Mouse (Mus musculus): ENCODE data around the gene Itgb4. TPM values are rescaled to one million over a fixed set of nuclear protein-coding genes. Genes with fewer than 3 reads are reported as not detected.
A peak's percentile ranks its signal among the peaks of the same experiment; 100 is the strongest.

The Itgb4 gene
- total and polyA plus RNA-seq, 3 experiments = 0.05 to 0.13 TPM; not detected in 1

DNA sequence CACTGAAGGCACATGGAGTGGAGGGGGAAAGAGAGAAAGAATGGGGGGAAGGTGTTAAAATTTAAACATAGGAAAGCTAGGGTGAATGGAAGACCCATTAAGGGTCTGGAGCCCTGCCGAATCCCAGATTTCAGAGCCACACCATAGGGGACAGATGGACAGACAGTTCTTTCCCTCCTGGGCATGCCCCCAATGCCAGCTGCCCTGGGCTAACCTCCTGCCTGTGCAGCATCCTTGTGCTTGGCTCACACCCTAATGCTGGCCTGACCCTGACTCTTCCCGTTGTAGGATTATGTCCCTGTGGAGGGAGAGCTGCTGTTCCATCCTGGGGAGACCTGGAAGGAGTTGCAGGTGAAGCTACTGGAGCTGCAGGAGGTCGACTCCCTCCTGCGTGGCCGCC is 23.2 kb downstream of the Itgb4 start:
- ATAC-seq (ENCODE audit: extremely low read depth, insufficient number of reproducible peaks, low FRiP score, poor library complexity, severe bottlenecking) (no peak), DNase-seq (ENCODE audit: low spot score) (no peak)
- TF ChIP-seq POLR2AphosphoS5 (IDR thresholded peaks at IDR 0.05; ENCODE audit: insufficient replicate concordance, low read depth, low read length) = no peak
- no peak for TF ChIP-seq GATA1 (IDR thresholded peaks at IDR 0.05; ENCODE audit: borderline replicate concordance, low read length)
- no peak for TF ChIP-seq CTCF (IDR thresholded peaks at IDR 0.05; ENCODE audit: low read depth, low read length)
- no peak for TF ChIP-seq GATA2 (IDR thresholded peaks at IDR 0.05; ENCODE audit: borderline replicate concordance, low read depth, low read length)

DNA sequence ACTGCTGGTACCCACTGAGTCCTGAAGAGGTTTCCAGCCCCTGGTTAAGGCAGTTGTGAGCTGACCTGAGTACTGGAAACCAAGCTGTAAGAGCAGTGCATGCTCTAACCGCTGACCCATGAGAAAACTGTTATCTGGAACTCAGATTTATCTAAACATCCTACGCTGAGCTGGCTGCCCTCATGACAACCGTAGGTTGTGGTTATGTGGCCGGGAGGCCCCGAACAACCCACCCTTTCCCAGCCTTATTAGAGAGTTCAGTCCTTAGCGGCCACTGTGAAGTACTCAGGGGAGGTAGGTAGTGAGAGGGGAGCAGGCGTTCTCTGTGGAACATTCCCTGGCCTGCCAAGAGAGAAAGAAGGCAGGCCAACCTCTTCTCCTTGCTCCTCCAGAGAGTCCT is 24.5 kb downstream of the Itgb4 start:
- TF ChIP-seq GATA2 (IDR thresholded peaks at IDR 0.05; ENCODE audit: borderline replicate concordance, low read depth, low read length) (no peak), CTCF (IDR thresholded peaks at IDR 0.05; ENCODE audit: low read depth, low read length) (no peak), TAL1 (conservative IDR thresholded peaks at IDR 0.05; ENCODE audit: low read depth, low read length) (no peak), POLR2AphosphoS5 (IDR thresholded peaks at IDR 0.05; ENCODE audit: insufficient replicate concordance, low read depth, low read length) (no peak)
- Histone ChIP-seq H3K27me3 (ENCODE audit: insufficient read depth, low read length) (peaks cover 65% of the 10 kb centered on the region), H3K4me1 (ENCODE audit: insufficient read depth, low read depth, low read length) (peaks cover 23% of the 10 kb centered on the region), H3K4me3 (ENCODE audit: low read depth, low read length) (no peak overlapping the region), H3K9me3 (replicated peaks) (peaks cover 7% of the 10 kb centered on the region), H3K36me3 (replicated peaks) (no peaks in the 10 kb centered on the region)
- ATAC-seq (ENCODE audit: extremely low read depth, insufficient number of reproducible peaks, low FRiP score, poor library complexity, severe bottlenecking) (peak; percentile 15; the same call in 1 of the 2 replicates), DNase-seq (ENCODE audit: low spot score) (no peak)

More for the DNA sequence above, 23.2 kb downstream of the Itgb4 start:
- H3K4me1 ChIP-seq (ENCODE audit: insufficient read depth, low read depth, low read length) = peaks cover 22% of the 10 kb centered on the region
- no peaks in the 10 kb centered on the region for H3K36me3 ChIP-seq (replicated peaks)
- H3K9me3 ChIP-seq (replicated peaks) = no peaks in the 10 kb centered on the region
- peaks cover 65% of the 10 kb centered on the region for H3K27me3 ChIP-seq (ENCODE audit: insufficient read depth, low read length)
- H3K4me3 ChIP-seq (ENCODE audit: low read depth, low read length) = no peak overlapping the region

DNA sequence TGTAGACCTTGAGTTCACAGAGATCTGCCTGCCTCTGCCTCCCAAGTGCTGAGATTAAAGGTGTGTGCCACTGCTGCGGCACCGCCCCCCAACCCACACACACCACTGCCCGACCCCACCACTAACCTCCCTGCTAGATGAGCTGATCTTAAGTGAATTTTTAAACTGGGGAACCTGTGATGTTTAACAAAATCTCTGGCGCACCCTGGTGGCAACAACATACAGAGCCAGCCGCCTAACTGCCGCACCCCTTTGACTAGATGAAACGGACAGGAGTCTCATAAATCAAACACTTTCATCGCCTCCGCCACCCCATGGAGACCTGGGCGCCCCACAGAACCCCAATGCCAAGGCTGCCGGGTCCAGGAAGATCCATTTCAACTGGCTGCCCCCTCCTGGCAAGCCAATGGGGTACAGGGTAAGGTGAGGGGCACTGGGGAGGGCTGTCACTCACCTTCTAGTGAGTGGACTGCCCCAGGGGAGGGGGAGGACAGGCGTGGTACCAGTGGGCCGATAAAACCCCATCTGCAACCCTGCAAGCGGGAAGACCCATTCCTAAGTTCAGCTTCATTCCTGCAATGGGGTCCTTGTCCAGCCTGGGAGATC is 25.1 kb downstream of the Itgb4 start:
- Histone ChIP-seq H3K4me3 (ENCODE audit: low read depth, low read length) (no peak overlapping the region; the same call in 1 of the 2 replicates), H3K36me3 (replicated peaks) (no peaks in the 10 kb centered on the region), H3K27me3 (ENCODE audit: insufficient read depth, low read length) (peaks cover 64% of the 10 kb centered on the region), H3K4me1 (ENCODE audit: insufficient read depth, low read depth, low read length) (peaks cover 29% of the 10 kb centered on the region), H3K9me3 (replicated peaks) (peaks cover 7% of the 10 kb centered on the region)
- TF ChIP-seq CTCF (IDR thresholded peaks at IDR 0.05; ENCODE audit: low read depth, low read length) (0 out of 2 replicates have a peak, but pooled peaks have one; percentile 21), POLR2AphosphoS5 (IDR thresholded peaks at IDR 0.05; ENCODE audit: insufficient replicate concordance, low read depth, low read length) (no peak)
- no peak for ATAC-seq (ENCODE audit: extremely low read depth, insufficient number of reproducible peaks, low FRiP score, poor library complexity, severe bottlenecking)
- DNase-seq (ENCODE audit: low spot score) = peak; percentile 45

DNA sequence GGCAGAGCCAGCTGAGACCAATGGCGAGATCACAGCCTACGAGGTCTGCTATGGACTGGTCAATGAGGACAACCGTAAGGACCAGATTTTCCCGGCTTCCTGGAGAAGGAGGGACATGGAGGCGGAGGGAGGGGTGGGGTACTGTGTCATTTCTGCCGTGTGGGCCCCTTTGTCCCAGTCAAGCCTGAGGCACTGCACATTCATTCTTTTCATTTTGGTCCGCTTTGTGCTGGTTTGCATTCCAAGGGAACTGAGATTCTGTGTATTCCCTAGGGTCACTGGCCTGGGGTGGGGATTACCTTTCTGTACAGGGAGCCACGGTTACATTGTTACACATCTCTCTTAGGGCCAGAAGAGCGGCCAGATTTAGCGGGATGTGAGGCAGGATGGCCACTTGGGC is 26.1 kb downstream of the Itgb4 start:
- DNase-seq (ENCODE audit: low spot score) = no peak
- Histone ChIP-seq H3K27me3 (ENCODE audit: insufficient read depth, low read length) (peaks cover 65% of the 10 kb centered on the region), H3K4me1 (ENCODE audit: insufficient read depth, low read depth, low read length) (peaks cover 38% of the 10 kb centered on the region), H3K9me3 (replicated peaks) (peaks cover 7% of the 10 kb centered on the region), H3K4me3 (ENCODE audit: low read depth, low read length) (no peak overlapping the region), H3K36me3 (replicated peaks) (peaks cover 4% of the 10 kb centered on the region)
- no peak for ATAC-seq (ENCODE audit: extremely low read depth, insufficient number of reproducible peaks, low FRiP score, poor library complexity, severe bottlenecking)
- TF ChIP-seq TAL1 (conservative IDR thresholded peaks at IDR 0.05; ENCODE audit: low read depth, low read length) = no peak
- no peak for TF ChIP-seq CTCF (IDR thresholded peaks at IDR 0.05; ENCODE audit: low read depth, low read length)

DNA sequence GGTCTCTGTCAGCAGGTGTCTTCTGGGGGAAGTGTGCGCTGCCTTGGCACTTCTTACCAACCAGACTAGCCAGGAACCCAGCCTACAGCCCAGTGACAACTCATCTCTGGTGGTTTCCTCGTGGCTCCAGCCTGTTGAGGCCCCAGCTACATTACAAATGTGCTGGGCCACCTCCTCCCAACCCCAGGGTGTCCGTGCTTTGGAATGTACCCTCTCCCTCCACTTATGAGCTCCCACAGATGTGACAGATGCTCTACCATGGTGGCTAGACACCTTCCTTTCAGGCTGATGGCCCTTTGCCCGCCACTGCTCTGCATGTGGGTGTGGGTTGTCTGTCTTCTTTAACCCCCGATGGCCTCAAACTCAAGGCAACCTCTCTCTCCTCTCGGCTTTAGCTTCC is 27.2 kb downstream of the Itgb4 start:
- peaks cover 7% of the 10 kb centered on the region for H3K9me3 ChIP-seq (replicated peaks)

DNA sequence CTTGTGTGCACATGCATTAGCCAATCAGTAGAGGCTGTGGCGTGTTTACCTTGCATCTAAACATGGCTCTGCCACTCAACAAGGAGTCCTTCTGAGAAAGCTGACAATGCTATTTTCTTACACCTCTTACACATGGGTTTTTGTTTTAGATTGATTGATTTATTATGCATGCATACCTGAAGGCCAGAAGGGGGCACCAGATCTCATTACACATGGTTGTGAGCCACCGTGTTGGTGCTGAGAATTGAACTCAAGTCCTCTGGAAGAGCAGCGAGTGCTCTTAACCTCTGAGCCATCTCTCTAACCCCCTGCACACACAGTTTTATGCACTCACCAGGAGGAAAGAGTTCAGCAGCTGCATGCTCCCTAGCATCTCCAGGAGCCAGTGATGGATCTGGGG is 28.4 kb downstream of the Itgb4 start:
- H3K36me3 ChIP-seq (replicated peaks) = peaks cover 27% of the 10 kb centered on the region
- no peak for DNase-seq (ENCODE audit: low spot score)
- no peak overlapping the region for H3K4me3 ChIP-seq (ENCODE audit: low read depth, low read length)
- H3K9me3 ChIP-seq (replicated peaks) = peaks cover 7% of the 10 kb centered on the region
- H3K27me3 ChIP-seq (ENCODE audit: insufficient read depth, low read length) = peaks cover 48% of the 10 kb centered on the region
- no peak for TF ChIP-seq CTCF (IDR thresholded peaks at IDR 0.05; ENCODE audit: low read depth, low read length)
- TF ChIP-seq GATA1 (IDR thresholded peaks at IDR 0.05; ENCODE audit: borderline replicate concordance, low read length) = no peak
- TF ChIP-seq POLR2AphosphoS5 (IDR thresholded peaks at IDR 0.05; ENCODE audit: insufficient replicate concordance, low read depth, low read length) = no peak
- no peak for TF ChIP-seq GATA2 (IDR thresholded peaks at IDR 0.05; ENCODE audit: borderline replicate concordance, low read depth, low read length)
- no peak for TF ChIP-seq TAL1 (conservative IDR thresholded peaks at IDR 0.05; ENCODE audit: low read depth, low read length)
- ATAC-seq (ENCODE audit: extremely low read depth, insufficient number of reproducible peaks, low FRiP score, poor library complexity, severe bottlenecking) = no peak
- H3K4me1 ChIP-seq (ENCODE audit: insufficient read depth, low read depth, low read length) = peaks cover 60% of the 10 kb centered on the region

More for the DNA sequence above, 27.2 kb downstream of the Itgb4 start:
- ATAC-seq (ENCODE audit: extremely low read depth, insufficient number of reproducible peaks, low FRiP score, poor library complexity, severe bottlenecking) = no peak
- DNase-seq (ENCODE audit: low spot score) = no peak
- H3K36me3 ChIP-seq (replicated peaks) = peaks cover 15% of the 10 kb centered on the region
- H3K27me3 ChIP-seq (ENCODE audit: insufficient read depth, low read length) = peaks cover 59% of the 10 kb centered on the region
- peaks cover 49% of the 10 kb centered on the region for H3K4me1 ChIP-seq (ENCODE audit: insufficient read depth, low read depth, low read length)
- H3K4me3 ChIP-seq (ENCODE audit: low read depth, low read length) = no peak overlapping the region
- TF ChIP-seq CTCF (IDR thresholded peaks at IDR 0.05; ENCODE audit: low read depth, low read length) (no peak), GATA2 (IDR thresholded peaks at IDR 0.05; ENCODE audit: borderline replicate concordance, low read depth, low read length) (no peak), GATA1 (IDR thresholded peaks at IDR 0.05; ENCODE audit: borderline replicate concordance, low read length) (no peak), TAL1 (conservative IDR thresholded peaks at IDR 0.05; ENCODE audit: low read depth, low read length) (no peak), POLR2AphosphoS5 (IDR thresholded peaks at IDR 0.05; ENCODE audit: insufficient replicate concordance, low read depth, low read length) (no peak)

Measured in G1E (cell line).